Mouse (Mus musculus) lung, postnatal 0 days (tissue): ENCODE measurements around the gene Srsf3. TPM values are rescaled to one million over a fixed set of nuclear protein-coding genes. Genes with fewer than 3 reads are reported as not detected.
"Not testable (repeated sequence)": the region's sequence is repeated elsewhere in the genome, so short reads cannot be mapped to it uniquely, and the experiment has no call there.

Experiments used
- ATAC-seq: fragments of 200-750 bp; cut with Nextera tagmentation; 2 replicates; pipeline ENCODE4 v1.8.0; 2017; ENCODE audit warnings: moderate library complexity
- DNase-seq: peaks from one replicate; pipeline ENCODE4 v3.0.0-alpha.2; 2016; ENCODE audit warnings: low spot score
- H3K27ac ChIP-seq: fragments of 300-500 bp; sonication (generic); 2 replicates; pipeline ENCODE4 v1.5.1; 2014; ENCODE audit warnings: antibody characterized with exemption, mild to moderate bottlenecking, low read length, mixed read lengths
- H3K27me3 ChIP-seq: fragments of 300-500 bp; sonication (generic); replicated peaks from 2 replicates; pipeline ENCODE4 v1.6.1; 2014; ENCODE audit warnings: low read length, mixed read lengths; ENCODE audit not compliant: insufficient read depth
- H3K36me3 ChIP-seq: fragments of 300-500 bp; sonication (generic); 2 replicates; pipeline ENCODE4 v1.6.1; 2014; ENCODE audit warnings: low read length, mixed read lengths; ENCODE audit not compliant: insufficient read depth
- H3K4me1 ChIP-seq: fragments of 300-500 bp; sonication (generic); 2 replicates; pipeline ENCODE4 v1.6.1; 2014; ENCODE audit warnings: antibody characterized with exemption, low read depth, low read length, mixed read lengths; ENCODE audit not compliant: insufficient read depth
- H3K4me2 ChIP-seq: fragments of 300-500 bp; sonication (generic); replicated peaks from 2 replicates; pipeline ENCODE4 v1.6.1; 2014; ENCODE audit warnings: low read depth, mild to moderate bottlenecking, low read length, moderate library complexity, mixed read lengths
- H3K4me3 ChIP-seq: fragments of 300-500 bp; sonication (generic); 2 replicates; pipeline ENCODE4 v1.5.1; 2014; ENCODE audit warnings: low read depth, low read length
- H3K9ac ChIP-seq: fragments of 300-500 bp; sonication (generic); replicated peaks from 2 replicates; pipeline ENCODE4 v1.6.1; 2014; ENCODE audit warnings: low read depth, mild to moderate bottlenecking
- H3K9me3 ChIP-seq: fragments of 300-500 bp; sonication (generic); 2 replicates; pipeline ENCODE4 v1.6.1; 2016; ENCODE audit warnings: low read length, mixed read lengths
- CTCF ChIP-seq: IDR thresholded peaks from 2 replicates; pipeline ENCODE4 v1.5.1; 2016; ENCODE audit warnings: antibody characterized with exemption, mild to moderate bottlenecking
- EP300 ChIP-seq: IDR thresholded peaks from 2 replicates; pipeline ENCODE4 v1.6.1; 2016; ENCODE audit warnings: antibody characterized with exemption, mild to moderate bottlenecking, control low read depth
- WGBS: fragments of 180-500 bp; shearing (Covaris S2); extraction: QIAGEN DNeasy Blood & Tissue Kit; methylation state at CpG from one replicate; pipeline ENCODE4 v1.1.7; 2014; 5-methylcytosine and 5-hydroxymethylcytosine counted together
- polyA plus RNA-seq: library from polyadenylated mRNA; unstranded; fragments of >200 nt; fragmentation: Nextera tagmentation; extraction: Ambion mirVana; gene quantifications from 2 replicates; pipeline ENCODE4 v1.2.1, GENCODE M21; 2015

Srsf3 gene
- polyA plus RNA-seq, 1 experiment from 2014 or later, result 229 TPM

GRCm38 (mm10) chr17:29039351-29039750, 6.9 kb downstream of the Srsf3 start:
- 59% methylated on average over 11 of the region's 11 CpGs for WGBS
- DNase-seq, result no peak
- no peaks in the 10 kb centered on the region for H3K9me3 ChIP-seq
- no peak overlapping the region for H3K4me3 ChIP-seq
- H3K9ac ChIP-seq, result no peak overlapping the region
- H3K27me3 ChIP-seq, result no peaks in the 10 kb centered on the region
- H3K4me1 ChIP-seq, result no peaks in the 10 kb centered on the region; the same call in 1 of the 2 replicates
- TF ChIP-seq EP300, result no peak
- TF ChIP-seq CTCF, result no peak
- ATAC-seq, result no peak
- H3K36me3 ChIP-seq, result peaks cover 45% of the 10 kb centered on the region
- no peak overlapping the region for H3K4me2 ChIP-seq
- no peak overlapping the region for H3K27ac ChIP-seq

GRCm38 (mm10) chr17:29041632-29042031, 9.2 kb downstream of the Srsf3 start:
- DNase-seq, H3K4me2 ChIP-seq, ATAC-seq, H3K4me1 ChIP-seq, H3K9me3 ChIP-seq, H3K27ac ChIP-seq, H3K9ac ChIP-seq, H3K4me3 ChIP-seq, H3K27me3 ChIP-seq: not testable (repeated sequence)
- peaks cover 47% of the 10 kb centered on the region for H3K36me3 ChIP-seq
- WGBS, result 58% methylated on average over 3 of the region's 3 CpGs

- Histone ChIP-seq H3K9me3 (no peaks in the 10 kb centered on the region), H3K36me3 (peaks cover 46% of the 10 kb centered on the region), H3K4me2 (no peak overlapping the region), H3K4me1 (no peaks in the 10 kb centered on the region), H3K9ac (no peak overlapping the region), H3K4me3 (no peak overlapping the region), H3K27ac (no peak overlapping the region), H3K27me3 (no peaks in the 10 kb centered on the region)
- no peak for ATAC-seq
- no peak for DNase-seq
- TF ChIP-seq EP300 (no peak), CTCF (no peak)
Observed at GRCm38 (mm10) chr17:29042569-29042968, 10.1 kb downstream of the Srsf3 start.

GRCm38 (mm10) chr17:29043583-29043982, 11.2 kb downstream of the Srsf3 start:
- Histone ChIP-seq H3K36me3 (peaks cover 43% of the 10 kb centered on the region), H3K9me3 (no peaks in the 10 kb centered on the region), H3K4me2 (no peak overlapping the region), H3K27me3 (no peaks in the 10 kb centered on the region), H3K9ac (no peak overlapping the region), H3K4me3 (no peak overlapping the region), H3K27ac (no peak overlapping the region), H3K4me1 (no peaks in the 10 kb centered on the region)
- no peak for ATAC-seq
- WGBS, result 81% methylated on average over 3 of the region's 3 CpGs
- no peak for DNase-seq
- TF ChIP-seq EP300, result no peak
- TF ChIP-seq CTCF, result no peak

GRCm38 (mm10) chr17:29044146-29044924, 11.9 kb downstream of the Srsf3 start:
- Histone ChIP-seq H3K9ac (no peak overlapping the region), H3K36me3 (peaks cover 36% of the 10 kb centered on the region)

GRCm38 (mm10) chr17:29044925-29045319, 12.5 kb downstream of the Srsf3 start:
- Histone ChIP-seq H3K4me2 (no peak overlapping the region), H3K4me3 (no peak overlapping the region), H3K27me3 (no peaks in the 10 kb centered on the region), H3K36me3 (peaks cover 30% of the 10 kb centered on the region; the same call in 1 of the 2 replicates), H3K4me1 (no peaks in the 10 kb centered on the region), H3K27ac (no peak overlapping the region), H3K9me3 (no peaks in the 10 kb centered on the region), H3K9ac (no peak overlapping the region)
- DNase-seq, result peak; percentile 81
- TF ChIP-seq CTCF (peak; percentile 86), EP300 (0 out of 2 replicates have a peak, but pooled peaks have one; percentile 19)
- peak; percentile 43 for ATAC-seq
- 33% methylated on average over 1 of the region's 1 CpGs for WGBS

More at GRCm38 (mm10) chr17:29044146-29044924, 11.9 kb downstream of the Srsf3 start:
- DNase-seq (no peak), ATAC-seq (no peak)
- Histone ChIP-seq H3K4me1 (no peaks in the 10 kb centered on the region), H3K4me2 (no peak overlapping the region), H3K27me3 (no peaks in the 10 kb centered on the region), H3K27ac (no peak overlapping the region), H3K9me3 (no peaks in the 10 kb centered on the region), H3K4me3 (no peak overlapping the region)
- 75% methylated on average over 6 of the region's 6 CpGs for WGBS
- TF ChIP-seq CTCF, result no peak
